Mouse (Mus musculus): ENCODE data around the gene Ier5.

Gene Ier5

GRCm38 (mm10) chr1:155055041-155055440 is 44.4 kb downstream of the Ier5 start:
- DNase-seq (ENCODE audit: extremely low read depth, low read depth): no peak

GRCm38 (mm10) chr1:155054366-155054965 is 45.0 kb downstream of the Ier5 start:
- DNase-seq (ENCODE audit: extremely low read depth, low read depth): no peak

GRCm38 (mm10) chr1:155053296-155053695 is 46.1 kb downstream of the Ier5 start:
- no peak for DNase-seq (ENCODE audit: extremely low read depth, low read depth)

- no peak for DNase-seq (ENCODE audit: extremely low read depth, low read depth)
Measured at GRCm38 (mm10) chr1:155052761-155053166, 46.7 kb downstream of the Ier5 start.

- no peak for DNase-seq (ENCODE audit: extremely low read depth, low read depth)
Measured at GRCm38 (mm10) chr1:155052131-155052760, 47.2 kb downstream of the Ier5 start.

- no peak for DNase-seq (ENCODE audit: extremely low read depth, low read depth)
Measured at GRCm38 (mm10) chr1:155051701-155052127, 47.7 kb downstream of the Ier5 start.

GRCm38 (mm10) chr1:155050897-155051592 is 48.4 kb downstream of the Ier5 start:
- no peak for DNase-seq (ENCODE audit: extremely low read depth, low read depth)

GRCm38 (mm10) chr1:155050174-155050573 is 49.3 kb downstream of the Ier5 start:
- no peak for DNase-seq (ENCODE audit: extremely low read depth, low read depth)

GRCm38 (mm10) chr1:155048947-155049346 is 50.5 kb downstream of the Ier5 start:
- no peak for DNase-seq (ENCODE audit: extremely low read depth, low read depth)
